Mouse (Mus musculus) CH12.LX (cell line): ENCODE data around the gene Brox.

ENCODE experiments used
- CHD2 ChIP-seq: IDR thresholded peaks from 2 replicates; pipeline ENCODE4 v1.6.1; 2011; ENCODE audit warnings: low read length, improper control_type of control experiment
- CTCF ChIP-seq, 2 experiments: IDR thresholded peaks in 1 of 2; conservative IDR thresholded peaks in 1 of 2; 2 replicates each; pipeline ENCODE4 v1.5.1; 2011 to 2012; ENCODE audit warnings: low read depth in 2 of 2, low read length in 2 of 2, improper control_type of control experiment in 1 of 2, inconsistent platforms in 1 of 2, mild to moderate bottlenecking in 1 of 2, moderate library complexity in 1 of 2
- EP300 ChIP-seq: IDR thresholded peaks from 2 replicates; pipeline ENCODE4 v1.6.1; 2011; ENCODE audit warnings: low read length, improper control_type of control experiment
- KAT2A ChIP-seq: IDR thresholded peaks from 2 replicates; pipeline ENCODE4 v1.6.1; 2012; ENCODE audit warnings: low read length, improper control_type of control experiment, inconsistent platforms; ENCODE audit not compliant: insufficient replicate concordance
- POLR2A ChIP-seq: IDR thresholded peaks from 2 replicates; pipeline ENCODE4 v1.6.1; 2011; ENCODE audit warnings: low read depth, mild to moderate bottlenecking, improper control_type of control experiment, low read length
- POLR2AphosphoS2 ChIP-seq: IDR thresholded peaks from 2 replicates; pipeline ENCODE4 v1.6.1; 2011; ENCODE audit warnings: low read depth, low read length, improper control_type of control experiment
- SIN3A ChIP-seq: IDR thresholded peaks from 2 replicates; pipeline ENCODE4 v1.6.1; 2012; ENCODE audit warnings: low read length, improper control_type of control experiment, inconsistent platforms
- TBP ChIP-seq: conservative IDR thresholded peaks from 2 replicates; pipeline ENCODE4 v1.6.1; 2011; ENCODE audit warnings: low read depth, low read length, improper control_type of control experiment
- USF1 ChIP-seq: IDR thresholded peaks from 2 replicates; pipeline ENCODE4 v1.6.1; 2014; ENCODE audit warnings: low read depth, mild to moderate bottlenecking, inconsistent platforms, low read length, improper control_type of control experiment
- USF2 ChIP-seq: conservative IDR thresholded peaks from 2 replicates; pipeline ENCODE4 v1.6.1; 2011; ENCODE audit warnings: low read depth, low read length, improper control_type of control experiment
- ZC3H11A ChIP-seq: IDR thresholded peaks from 2 replicates; pipeline ENCODE4 v1.6.1; 2012; ENCODE audit warnings: low read depth, mild to moderate bottlenecking, inconsistent platforms, low read length, improper control_type of control experiment

- TF ChIP-seq POLR2A (no peak), EP300 (no peak; the same call in 1 of the 2 replicates), CTCF (conservative IDR thresholded peaks at IDR 0.05 in 1 of 2, IDR thresholded peaks at IDR 0.05 in 1 of 2; ENCODE audit: low read depth in 2 of 2, low read length in 2 of 2) (peak in 1 of 2 experiments; percentile 89; a peak in 3 of 4 replicates), USF2 (no peak), SIN3A (peak; percentile 65), POLR2AphosphoS2 (no peak), KAT2A (no peak), CHD2 (0 out of 2 replicates have a peak, but pooled peaks have one; percentile 37), TBP (no peak), ZC3H11A (peak; percentile 39), USF1 (no peak)
Measured at GRCm38 (mm10) chr1:183272867-183273818, 23.9 kb downstream of the Brox start.
